Mouse (Mus musculus): ENCODE measurements around the gene Uqcr11.

The Uqcr11 gene

GRCm38 (mm10) chr10:80399191-80399972 lies 7.2 kb downstream of the Uqcr11 start, which contains the start of gene Mbd3:
Mbd3 (minus strand) TSS chr10:80399550.
- DNase-seq (ENCODE audit: low spot score in 2 of 2) = peak; percentile 98 to 100

GRCm38 (mm10) chr10:80398719-80399190 lies 7.9 kb downstream of the Uqcr11 start:
- peak; percentile 96 to 97 for DNase-seq (ENCODE audit: low spot score in 2 of 2)

GRCm38 (mm10) chr10:80398174-80398535 lies 8.5 kb downstream of the Uqcr11 start:
- DNase-seq (ENCODE audit: low spot score in 2 of 2) = no peak

- no peak for DNase-seq (ENCODE audit: low spot score in 2 of 2)
These were observed 9.0 kb downstream of the Uqcr11 start for GRCm38 (mm10) chr10:80397524-80398173.

- no peak for DNase-seq (ENCODE audit: low spot score in 2 of 2)
These were observed 9.7 kb downstream of the Uqcr11 start for GRCm38 (mm10) chr10:80396822-80397523.

GRCm38 (mm10) chr10:80395025-80395627 lies 11.5 kb downstream of the Uqcr11 start:
- no peak for DNase-seq (ENCODE audit: low spot score in 2 of 2)

GRCm38 (mm10) chr10:80392687-80393086 lies 13.9 kb downstream of the Uqcr11 start:
- no peak for DNase-seq (ENCODE audit: low spot score in 2 of 2)

GRCm38 (mm10) chr10:80390697-80391096 lies 15.9 kb downstream of the Uqcr11 start:
- no peak for DNase-seq (ENCODE audit: low spot score in 2 of 2)

- DNase-seq (ENCODE audit: low spot score in 2 of 2) = no peak
These were observed 17.4 kb downstream of the Uqcr11 start for GRCm38 (mm10) chr10:80389185-80389708.

- no peak for DNase-seq (ENCODE audit: low spot score in 2 of 2)
These were observed 17.9 kb downstream of the Uqcr11 start for GRCm38 (mm10) chr10:80388731-80389130.

- peak; percentile 81 to 84 for DNase-seq (ENCODE audit: low spot score in 2 of 2)
These were observed 19.1 kb downstream of the Uqcr11 start, which contains the start of gene Mex3d for GRCm38 (mm10) chr10:80387522-80387959. Mex3d (minus strand) TSS chr10:80387659.

GRCm38 (mm10) chr10:80386735-80387471 lies 19.7 kb downstream of the Uqcr11 start:
- DNase-seq (ENCODE audit: low spot score in 2 of 2) = no peak

GRCm38 (mm10) chr10:80385811-80386734 lies 20.6 kb downstream of the Uqcr11 start:
- peak in 1 of 2 experiments; percentile 34 for DNase-seq (ENCODE audit: low spot score in 2 of 2)

GRCm38 (mm10) chr10:80385310-80385709 lies 21.3 kb downstream of the Uqcr11 start:
- no peak for DNase-seq (ENCODE audit: low spot score in 2 of 2)

GRCm38 (mm10) chr10:80384709-80385108 lies 21.9 kb downstream of the Uqcr11 start:
- DNase-seq (ENCODE audit: low spot score in 2 of 2) = no peak

GRCm38 (mm10) chr10:80384115-80384639 lies 22.5 kb downstream of the Uqcr11 start:
- no peak for DNase-seq (ENCODE audit: low spot score in 2 of 2)

GRCm38 (mm10) chr10:80383431-80383830 lies 23.2 kb downstream of the Uqcr11 start:
- DNase-seq (ENCODE audit: low spot score in 2 of 2) = no peak

- DNase-seq (ENCODE audit: low spot score in 2 of 2) = no peak
These were observed 23.8 kb downstream of the Uqcr11 start for GRCm38 (mm10) chr10:80382641-80383365.

GRCm38 (mm10) chr10:80377716-80378115 lies 28.9 kb downstream of the Uqcr11 start:
- DNase-seq (ENCODE audit: low spot score in 2 of 2) = no peak
